Mouse (Mus musculus) kidney, adult 8-10 months (tissue): ENCODE measurements around the gene Coro2a.
A peak's percentile ranks its signal among the peaks of the same experiment; 100 is the strongest.

ENCODE experiments used
- DNase-seq, 2 experiments: peaks; one replicate each; pipeline ENCODE4 v3.0.0; 2022

The Coro2a gene

DNA sequence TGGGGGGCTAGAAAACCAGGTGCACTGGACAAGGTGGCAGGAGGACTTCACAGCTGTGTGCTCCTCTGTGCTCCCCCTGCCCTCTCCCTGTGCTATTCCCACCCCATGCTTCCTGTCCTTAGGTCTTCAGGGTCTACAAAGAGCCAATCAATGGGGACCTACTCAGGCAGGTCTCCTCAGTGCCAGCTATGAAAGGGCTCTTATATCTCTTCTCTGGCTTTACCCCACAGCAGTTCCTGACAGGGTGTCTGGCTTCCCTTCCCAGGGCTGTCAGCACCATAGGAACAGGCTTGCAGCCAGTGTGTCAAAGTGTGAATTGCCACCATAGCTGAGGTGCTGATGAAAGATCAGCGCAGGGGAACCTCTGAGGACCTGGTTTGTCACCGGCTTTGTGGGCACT, 81.5 kb downstream of the Coro2a start:
- no peak for DNase-seq

DNA sequence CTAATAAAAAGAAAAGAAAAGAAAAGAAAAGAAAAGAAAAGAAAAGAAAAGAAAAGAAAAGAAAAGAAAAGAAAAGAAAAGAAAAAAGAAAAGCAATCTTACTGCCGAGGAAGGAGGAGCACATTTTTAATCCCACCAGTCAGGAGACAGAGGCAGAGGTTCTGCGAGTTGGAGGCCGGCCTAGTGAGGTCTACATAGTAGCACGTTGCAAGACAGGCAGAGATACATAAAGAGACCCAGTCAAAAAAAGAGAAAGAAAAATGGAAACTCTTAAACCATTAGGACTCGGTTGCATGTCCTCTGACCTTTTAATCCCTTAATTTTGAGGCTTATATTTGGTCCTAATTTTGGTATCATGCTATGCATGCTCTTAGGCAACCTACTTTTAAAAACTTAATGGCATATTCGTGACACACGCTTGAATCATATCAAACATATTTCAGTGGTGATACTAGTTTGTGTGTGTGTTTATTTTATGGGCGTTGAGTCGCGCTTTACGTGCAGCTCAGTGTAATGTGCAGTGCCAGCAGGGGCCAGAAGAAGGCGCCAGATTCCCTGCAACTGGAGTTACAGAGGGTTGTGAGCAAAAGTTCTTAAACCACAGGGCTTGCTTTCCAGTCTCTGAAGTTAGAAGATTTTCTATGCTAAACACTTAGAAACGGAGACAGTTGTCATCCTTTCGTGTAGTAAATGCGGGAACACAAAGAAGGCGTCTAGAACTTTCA, 94.1 kb downstream of the Coro2a start:
- DNase-seq = peak; percentile 69 to 87

DNA sequence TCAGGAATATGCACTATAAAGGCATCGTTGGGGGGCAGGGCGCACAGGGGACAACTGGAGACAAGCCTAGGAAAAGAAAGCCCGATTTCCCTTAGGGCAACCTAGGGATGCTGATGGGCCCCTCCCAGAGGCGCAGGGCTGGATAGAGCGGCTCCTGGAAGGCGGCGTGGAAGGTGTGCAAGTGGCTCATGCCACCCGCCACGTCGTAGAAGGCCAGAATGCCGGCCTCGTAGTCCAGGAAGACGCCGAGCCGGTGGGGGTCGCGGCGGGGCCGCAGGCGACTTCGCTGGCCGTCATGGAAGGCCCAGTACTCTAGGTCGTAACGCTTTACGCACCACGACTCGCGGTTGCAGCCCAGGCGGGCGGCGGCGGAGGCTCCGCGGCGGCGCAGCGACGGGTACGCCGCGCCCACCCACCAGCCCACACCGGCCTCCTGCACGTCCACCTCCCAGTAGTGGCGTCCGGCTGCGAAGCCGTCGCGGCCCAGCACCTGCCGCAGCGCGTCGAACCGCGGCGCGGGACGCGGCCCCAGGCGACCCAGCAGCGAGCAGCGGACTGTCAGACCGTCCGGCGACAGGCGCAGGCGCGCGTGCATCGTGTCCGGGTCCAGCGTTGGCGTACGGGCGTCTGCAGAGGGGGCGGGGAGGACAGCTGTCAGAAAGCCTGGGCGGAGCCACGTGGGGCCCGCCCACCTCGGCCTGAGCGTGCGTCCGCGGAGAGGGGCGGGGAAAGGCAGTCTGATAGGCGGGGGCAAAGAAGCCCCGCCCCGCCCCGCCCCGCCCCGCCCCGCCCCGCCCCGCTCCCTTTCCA, 95.0 kb downstream of the Coro2a start:
- peak; percentile 94 to 95 for DNase-seq

DNA sequence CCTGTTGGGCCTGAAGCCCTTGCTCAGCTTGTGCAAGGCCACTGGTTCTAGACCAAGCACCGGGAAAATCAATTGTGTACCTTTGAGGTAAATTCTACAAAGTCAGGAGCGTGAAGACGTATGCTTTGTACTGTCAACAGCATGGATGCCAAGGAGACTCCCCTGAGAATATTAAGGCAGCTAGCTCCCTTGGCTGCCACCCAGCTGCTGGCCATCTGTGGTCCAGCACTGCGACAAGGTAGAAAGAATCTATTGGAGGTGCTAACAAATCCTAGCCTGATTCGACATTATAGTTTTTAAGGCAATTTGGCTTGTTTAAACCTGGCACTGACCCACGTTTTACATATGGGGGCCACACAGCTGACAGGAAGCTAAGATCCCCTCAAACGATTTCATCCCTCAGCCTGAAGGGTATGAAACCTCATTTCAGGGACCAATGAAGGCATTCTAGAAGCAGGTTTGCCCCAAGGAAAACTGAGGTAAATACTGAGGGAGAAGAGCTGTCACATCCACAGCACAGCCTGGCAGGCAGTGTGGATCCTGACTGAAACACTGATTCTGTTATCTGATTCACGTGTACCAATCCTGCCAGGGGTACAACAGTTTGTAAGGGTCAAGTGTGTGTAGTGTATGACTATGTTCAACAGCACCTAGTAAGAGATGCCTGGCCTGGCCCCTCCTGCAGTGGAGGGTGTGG, 96.5 kb downstream of the Coro2a start:
- DNase-seq = no peak

DNA sequence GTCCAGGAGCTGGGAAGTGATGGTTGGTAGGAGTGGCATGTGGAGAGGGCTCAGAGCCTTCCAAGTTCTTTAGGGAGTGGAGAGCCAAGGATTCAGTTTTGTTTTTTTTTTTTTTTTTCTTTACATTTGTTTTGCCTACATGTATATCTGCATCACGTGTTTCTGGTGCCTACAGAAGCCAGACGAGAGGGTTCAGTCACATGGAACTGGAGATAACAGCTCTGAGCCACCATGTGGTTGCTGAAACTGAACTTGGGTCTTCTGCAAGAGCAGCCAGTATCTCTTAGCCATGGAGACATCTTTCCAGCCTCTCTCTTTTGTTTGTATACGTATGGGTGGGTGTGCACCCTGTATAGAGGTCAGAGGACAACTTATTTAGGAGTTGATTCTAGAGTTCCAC, 98.1 kb downstream of the Coro2a start:
- no peak for DNase-seq

DNA sequence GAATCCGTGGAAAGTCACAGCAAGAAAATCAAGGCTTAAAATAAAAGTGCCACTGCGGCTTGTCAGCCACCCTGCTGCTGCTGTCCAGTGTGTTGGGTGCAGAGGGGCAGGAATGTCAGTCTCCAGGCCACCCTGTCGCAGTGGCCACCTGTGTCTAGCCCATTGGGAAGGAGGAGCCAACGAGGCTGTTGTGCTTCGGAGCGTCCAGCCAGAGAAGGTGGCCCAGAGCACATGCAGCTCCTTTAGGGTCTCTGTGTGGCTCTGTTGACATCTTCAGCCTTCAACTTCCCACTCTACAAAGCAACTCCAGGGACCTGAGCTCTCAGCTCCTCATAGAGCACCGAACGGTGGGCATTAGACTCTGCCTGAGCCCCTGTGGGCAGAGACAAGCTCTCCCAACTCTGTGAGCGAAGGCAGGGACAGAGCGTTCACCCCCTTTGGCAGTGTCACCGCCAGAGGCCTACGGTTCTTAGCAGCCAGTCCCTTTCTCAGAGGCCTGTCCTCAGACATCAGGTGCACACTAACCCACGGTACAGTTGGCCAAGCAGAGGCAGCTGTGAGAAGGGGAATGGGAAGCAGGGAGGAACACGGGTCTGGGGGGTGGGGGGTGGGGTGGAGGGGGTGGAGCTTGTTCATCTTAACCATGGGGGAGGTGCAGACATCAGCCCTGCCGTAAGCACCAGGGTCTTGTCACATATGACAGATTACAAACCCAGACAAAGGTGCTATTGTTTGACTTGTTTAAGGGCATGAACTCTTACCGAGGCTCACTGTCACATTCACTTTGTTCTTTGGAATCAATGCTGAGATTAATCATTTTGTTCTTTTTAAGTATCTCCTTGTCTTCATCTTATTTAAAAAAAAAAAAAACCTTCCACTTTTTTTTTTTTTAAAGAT, 99.1 kb downstream of the Coro2a start:
- no peak for DNase-seq

DNA sequence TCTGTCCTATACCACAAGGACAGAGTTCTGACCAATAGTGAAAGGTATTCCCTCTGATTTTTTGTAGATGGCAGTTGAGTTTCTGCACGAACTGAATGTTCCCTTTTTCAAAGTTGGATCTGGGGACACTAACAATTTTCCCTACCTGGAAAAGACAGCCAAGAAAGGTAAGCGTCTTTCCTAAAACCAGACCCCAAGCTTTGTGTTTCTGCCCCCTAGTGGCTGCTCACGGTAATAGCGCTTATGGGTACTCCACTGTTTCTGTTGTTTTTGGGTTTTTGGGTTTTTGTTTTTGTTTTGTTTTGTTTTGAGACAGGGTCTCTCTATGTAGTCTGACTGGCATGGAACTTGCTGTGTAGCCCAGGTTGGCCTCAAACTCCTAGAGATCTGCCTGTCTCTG, 103.0 kb downstream of the Coro2a start:
- DNase-seq = peak in 1 of 2 experiments; percentile 39

DNA sequence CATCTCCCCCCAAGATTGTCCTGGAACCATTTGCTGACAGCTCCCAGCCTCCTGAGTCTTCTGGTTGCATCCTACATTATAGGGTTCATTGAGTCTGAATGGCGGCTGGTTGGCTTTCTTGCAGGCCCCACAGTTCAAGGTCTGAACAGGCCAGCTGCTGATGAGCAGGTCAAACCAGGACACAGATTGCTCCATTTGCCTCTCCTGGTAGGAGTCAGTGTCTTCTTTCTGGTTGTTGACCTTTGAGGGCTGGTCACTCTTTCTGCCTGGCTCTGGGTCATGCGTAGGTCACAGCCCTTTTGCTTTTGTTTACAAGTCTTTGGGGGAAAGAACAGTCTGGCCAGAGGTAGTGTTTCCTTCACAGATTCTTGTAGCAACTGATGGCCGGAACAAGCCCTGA, 103.5 kb downstream of the Coro2a start:
- DNase-seq = peak; percentile 49 to 64

DNA sequence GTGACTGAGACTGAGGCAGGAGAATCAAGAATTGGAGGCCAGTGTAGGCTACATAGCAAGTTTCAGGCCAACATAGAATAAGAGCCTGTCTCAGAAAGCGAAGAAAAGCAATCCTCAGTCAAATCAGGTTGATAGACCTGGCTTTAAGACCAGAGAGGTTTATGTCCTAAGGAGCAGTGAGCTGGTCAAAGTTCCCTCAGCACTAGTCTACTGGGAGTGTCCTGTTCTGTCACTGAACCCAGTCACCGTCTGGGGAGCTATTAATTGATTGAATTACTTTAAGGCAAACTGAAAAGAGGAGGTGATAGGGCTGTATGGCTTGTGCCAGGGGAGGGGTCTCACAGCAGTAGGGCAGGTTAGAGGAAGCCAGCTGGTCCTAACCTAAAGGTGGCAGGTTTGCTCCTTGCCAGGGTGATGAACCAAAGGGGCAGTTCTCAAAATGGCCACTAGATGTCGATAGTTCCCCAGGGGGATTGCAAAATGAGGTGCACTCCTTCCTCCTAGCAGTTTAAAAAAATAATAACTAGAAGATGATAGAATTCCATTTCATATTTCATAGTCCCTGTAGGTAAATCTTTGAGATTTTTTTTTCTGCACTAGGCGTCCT, 104.6 kb downstream of the Coro2a start:
- DNase-seq = peak; percentile 51 to 79

DNA sequence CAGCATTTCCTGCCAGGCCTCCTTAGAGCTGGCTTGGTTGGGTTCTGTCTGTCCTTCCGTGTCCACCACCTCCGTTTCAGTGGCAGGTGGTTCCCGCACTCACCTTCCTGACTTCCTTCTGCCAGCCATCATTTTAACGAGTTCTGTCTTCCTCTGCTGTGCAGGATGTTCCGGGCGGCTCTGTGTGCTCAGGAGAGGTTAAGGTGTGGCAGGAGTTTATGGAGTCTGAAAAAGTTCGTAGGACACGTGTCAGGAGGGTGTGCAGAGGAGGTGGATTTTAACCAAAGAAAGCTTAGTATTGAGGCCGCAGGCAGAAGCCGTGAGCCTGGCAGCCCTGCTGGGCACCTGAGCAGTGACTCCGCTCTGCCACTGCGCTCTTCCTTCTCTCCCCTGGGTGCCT, 106.5 kb downstream of the Coro2a start:
- no peak for DNase-seq

DNA sequence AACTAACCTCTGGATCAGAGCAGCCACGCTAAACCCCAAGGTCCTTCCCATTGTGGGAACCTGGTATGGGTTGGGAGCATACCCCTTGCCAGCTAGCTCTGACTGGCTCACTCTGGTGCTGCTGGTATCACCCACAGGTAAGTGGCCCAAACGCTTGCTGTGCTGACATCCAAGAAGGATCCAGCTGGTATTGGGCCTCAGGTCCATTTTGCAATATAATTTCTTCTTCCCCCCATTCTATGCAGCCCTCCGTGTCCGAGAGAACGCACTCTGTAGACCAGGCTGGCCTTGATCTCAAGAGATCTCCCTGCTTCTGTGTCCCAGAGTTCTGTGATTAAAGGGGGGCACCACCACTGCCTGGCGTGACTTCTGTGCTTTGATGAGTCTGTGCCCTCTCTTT, 108.9 kb downstream of the Coro2a start:
- DNase-seq = no peak

DNA sequence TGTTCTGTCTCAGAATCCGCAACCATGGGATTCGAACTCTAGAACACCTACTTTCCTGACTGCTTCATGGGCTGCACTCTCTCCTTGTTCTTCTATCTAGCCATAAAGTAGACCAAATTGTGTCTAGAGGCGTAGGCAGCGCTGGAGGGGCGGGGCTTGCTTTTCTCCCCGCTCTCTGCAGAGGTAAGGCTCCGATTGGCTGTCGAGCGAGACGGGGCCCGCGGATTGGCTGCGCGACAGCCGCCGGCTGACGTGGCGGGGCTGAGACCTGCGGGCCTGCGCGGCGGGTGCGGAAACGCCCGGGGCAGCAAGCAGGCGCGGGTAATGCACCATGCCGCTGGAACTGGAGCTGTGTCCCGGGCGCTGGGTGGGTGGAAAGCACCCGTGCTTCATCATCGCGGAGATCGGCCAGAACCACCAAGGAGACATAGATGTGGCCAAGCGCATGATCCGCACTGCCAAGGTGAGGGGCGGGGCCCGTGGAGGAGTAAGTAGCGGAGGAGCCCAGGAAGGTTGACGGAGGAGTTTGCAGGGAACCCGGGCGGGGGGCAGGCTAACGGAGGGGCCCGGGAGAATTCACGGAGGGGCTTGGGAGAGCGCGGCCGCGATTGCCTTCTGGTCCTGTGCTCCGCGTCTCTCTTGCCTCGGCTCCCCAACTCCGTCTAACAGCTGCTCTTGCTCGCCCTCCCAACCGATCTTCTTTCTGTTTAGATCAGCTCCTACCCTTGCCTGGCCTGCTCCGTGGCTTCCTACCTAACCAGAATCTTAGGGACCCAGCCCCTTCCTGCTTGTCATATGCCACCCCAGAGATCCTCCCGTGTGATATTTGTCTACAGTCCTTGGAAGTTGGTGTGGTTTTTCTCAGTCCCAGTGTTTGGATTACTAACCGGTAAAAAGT, 112.7 kb downstream of the Coro2a start, which contains the start of gene Nans:
Gene Nans, plus strand, starts transcription at position 221 of the 898 bp plus-strand sequence.
- peak; percentile 93 to 94 for DNase-seq

DNA sequence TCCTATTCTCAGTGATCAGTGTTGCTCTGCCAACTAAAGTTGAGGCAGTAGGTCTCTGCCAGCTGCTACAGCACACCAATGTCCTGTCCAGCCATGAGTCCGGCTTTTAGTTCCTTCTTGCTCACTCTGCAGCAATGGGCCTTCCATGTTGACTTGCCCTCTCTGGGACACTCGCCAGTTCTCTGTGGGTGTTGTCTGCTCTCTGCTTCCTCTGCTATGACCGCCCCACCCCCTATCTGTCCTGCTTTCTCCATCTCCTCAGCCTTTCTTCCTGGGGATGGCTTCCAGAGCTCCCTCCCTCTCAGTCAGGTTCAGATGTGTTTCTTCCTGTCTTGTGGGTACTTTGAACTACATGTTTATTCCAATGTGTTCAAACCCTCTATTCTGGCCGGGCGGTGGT, 114.7 kb downstream of the Coro2a start:
- peak; percentile 65 to 66 for DNase-seq
